Mouse (Mus musculus) embryo, embryonic 10 days (tissue): ENCODE results near the gene Wdr78.

Source experiments
- DNase-seq: peaks from one replicate; pipeline ENCODE4 v3.0.0-alpha.2; 2015; ENCODE audit warnings: low spot score

Wdr78 gene

GRCm38 (mm10) chr4:103114184-103115111 lies at the start of gene Wdr78, which contains the start of gene Mier1:
Wdr78 (minus strand) TSS chr4:103114555.
Mier1 (plus strand) TSS chr4:103114390.
- peak; percentile 96 for DNase-seq

GRCm38 (mm10) chr4:103158781-103159180 lies 44.4 kb upstream of the Wdr78 start:
- no peak for DNase-seq

- no peak for DNase-seq
Measured at GRCm38 (mm10) chr4:103151946-103152345, 37.6 kb upstream of the Wdr78 start.

- DNase-seq, result peak; percentile 85
Measured at GRCm38 (mm10) chr4:103146339-103146738, 32.0 kb upstream of the Wdr78 start.

GRCm38 (mm10) chr4:103136946-103137345 lies 22.6 kb upstream of the Wdr78 start:
- no peak for DNase-seq

DNA sequence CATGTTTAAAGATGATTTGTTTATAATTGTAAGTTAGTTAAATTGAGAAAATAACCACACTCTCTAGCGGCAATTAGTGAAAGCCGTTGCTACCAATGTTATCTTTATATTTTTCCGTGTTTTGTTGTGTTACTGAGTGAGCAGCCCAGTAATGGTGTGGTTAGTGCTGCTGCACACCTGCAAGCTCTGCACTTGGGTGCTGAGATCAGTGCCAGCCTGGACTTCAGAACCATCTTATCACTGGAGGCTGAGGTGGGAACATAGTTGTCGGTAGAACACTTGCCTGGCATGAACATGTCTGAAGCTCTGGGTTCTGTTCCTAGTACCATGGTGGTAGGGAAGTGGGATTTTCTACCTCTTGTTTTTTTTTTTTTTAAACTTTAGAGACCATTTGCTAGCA lies 12.2 kb upstream of the Wdr78 start:
- DNase-seq, result no peak

GRCm38 (mm10) chr4:103123606-103124005 lies 9.3 kb upstream of the Wdr78 start:
- no peak for DNase-seq

DNA sequence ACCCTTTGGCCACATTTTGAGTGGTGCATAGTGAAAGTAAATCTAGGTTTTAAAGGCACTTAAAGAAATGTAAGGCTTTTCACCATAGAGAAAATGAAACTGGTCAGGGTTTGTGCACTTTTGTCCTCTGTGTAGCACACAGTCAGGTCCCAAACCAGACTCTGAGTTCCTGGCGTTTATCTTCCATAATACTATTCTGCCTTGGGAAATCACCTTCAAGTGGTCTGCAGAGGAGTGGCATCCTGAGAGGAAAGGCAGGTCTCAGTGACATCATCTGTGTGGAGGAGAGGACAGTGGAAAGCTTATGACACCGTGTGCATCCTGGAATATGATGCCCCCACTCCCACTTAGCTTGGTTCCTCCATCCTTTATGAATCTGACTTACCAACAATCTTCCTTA lies 8.7 kb upstream of the Wdr78 start:
- no peak for DNase-seq

- DNase-seq, result no peak
Measured at GRCm38 (mm10) chr4:103120874-103121389, 6.6 kb upstream of the Wdr78 start.

- no peak for DNase-seq
Measured at GRCm38 (mm10) chr4:103120395-103120794, 6.0 kb upstream of the Wdr78 start.

- no peak for DNase-seq
Measured at GRCm38 (mm10) chr4:103120028-103120384, 5.7 kb upstream of the Wdr78 start.

DNA sequence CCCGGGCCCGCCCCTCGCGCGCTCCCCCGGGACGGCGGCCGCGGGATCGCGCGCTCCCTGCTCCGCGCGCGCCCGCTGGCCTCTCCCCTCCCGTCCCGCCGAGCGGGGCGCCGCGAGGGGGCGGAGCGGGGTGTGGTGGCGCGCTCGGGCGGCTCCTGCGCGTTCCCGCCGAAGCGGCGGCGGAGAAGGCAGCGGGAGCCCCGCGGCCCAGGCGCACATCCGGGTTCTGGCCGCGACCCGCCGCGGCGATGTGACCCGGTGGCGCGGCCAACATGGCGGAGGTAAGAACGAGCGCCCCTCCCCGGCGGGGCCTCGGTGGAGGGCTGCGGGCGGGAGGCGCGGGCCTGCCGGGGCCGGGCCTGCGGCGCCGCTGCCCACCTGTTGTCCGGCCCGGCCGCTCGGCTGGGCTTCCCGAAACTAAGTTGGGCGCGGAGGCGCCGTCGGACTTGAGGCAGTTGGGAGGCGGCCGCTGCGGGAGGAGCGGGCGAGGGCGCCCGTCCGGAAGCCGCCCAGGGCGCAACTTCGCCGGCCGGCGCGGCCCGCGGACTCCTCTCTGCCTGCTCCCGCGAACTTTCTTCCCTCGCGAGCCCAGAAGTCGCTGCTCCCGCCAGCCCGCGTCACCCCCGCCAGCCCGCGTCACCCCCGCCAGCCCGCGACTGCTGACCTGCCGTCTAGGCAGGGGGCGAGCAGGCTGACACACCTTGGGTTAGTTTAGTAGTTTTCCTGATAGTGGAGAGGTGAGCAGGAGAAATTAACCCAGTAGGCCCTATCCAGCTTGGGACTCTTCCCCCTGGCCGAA lies 5.1 kb upstream of the Wdr78 start:
- DNase-seq, result peak; percentile 76

GRCm38 (mm10) chr4:103118888-103119228 lies 4.5 kb upstream of the Wdr78 start:
- DNase-seq, result no peak

DNA sequence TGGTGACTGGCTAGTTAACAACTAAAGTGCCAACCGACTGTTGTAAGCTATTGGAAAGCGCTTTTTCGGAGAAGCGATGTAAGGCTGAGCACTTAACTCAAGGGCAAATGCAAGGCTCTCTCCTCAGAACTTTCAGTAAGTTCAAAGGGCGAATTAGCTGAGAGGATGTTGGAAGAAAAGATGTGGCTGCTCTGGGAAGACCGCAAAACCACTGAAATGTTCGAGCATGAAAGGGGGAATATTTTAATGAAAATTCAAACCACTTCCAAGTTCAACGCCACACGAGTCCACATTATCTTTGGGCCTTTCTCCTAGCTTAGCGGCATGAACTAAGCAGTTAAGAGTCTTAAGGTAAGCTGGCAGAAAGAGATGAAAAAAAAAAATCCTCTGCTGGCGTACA lies 953 bp downstream of the Wdr78 start:
- peak; percentile 17 for DNase-seq

DNA sequence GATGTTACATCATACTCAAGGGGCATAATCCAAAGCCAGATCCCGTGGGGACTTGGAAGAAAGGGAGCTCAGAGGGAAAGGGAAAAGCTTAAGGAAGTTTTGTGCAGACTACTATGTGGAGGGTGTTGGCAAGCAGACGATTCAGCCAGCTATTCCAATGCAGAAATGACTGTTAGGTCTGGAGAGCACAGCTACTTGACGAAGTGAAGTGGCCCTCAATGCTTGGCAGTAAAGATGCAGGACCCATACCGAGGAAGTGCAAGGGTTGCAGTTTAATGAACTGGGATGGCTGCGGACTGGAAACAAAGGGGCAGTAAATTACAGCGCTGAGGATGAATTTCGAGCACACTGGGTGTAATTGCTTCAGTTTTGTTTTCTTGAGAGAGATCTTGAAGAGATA lies 1.7 kb downstream of the Wdr78 start:
- no peak for DNase-seq

- no peak for DNase-seq
Measured at GRCm38 (mm10) chr4:103098532-103098931, 15.8 kb downstream of the Wdr78 start.

- no peak for DNase-seq
Measured at GRCm38 (mm10) chr4:103095921-103096320, 18.4 kb downstream of the Wdr78 start.

DNA sequence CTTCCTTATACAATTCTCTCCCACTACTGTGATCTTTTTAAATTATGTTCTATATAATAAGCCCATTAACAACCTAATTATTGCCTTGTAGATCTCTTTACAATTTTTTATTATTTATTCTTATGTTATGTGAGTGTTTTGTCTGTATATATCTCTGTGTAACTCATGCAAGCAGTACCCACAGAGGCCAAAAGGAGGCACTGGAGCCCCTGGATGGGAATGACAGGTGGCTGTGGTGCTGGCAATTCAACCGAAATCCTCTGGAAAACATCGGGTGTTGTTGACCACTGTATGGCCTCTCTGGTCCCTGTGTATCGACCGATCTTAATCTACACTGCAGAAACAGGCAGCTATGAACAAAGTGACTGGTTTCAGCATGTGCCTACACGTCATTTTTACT lies 29.1 kb downstream of the Wdr78 start:
- DNase-seq, result no peak

- no peak for DNase-seq
Measured at GRCm38 (mm10) chr4:103070631-103071030, 43.7 kb downstream of the Wdr78 start.

GRCm38 (mm10) chr4:103067906-103068655 lies 46.3 kb downstream of the Wdr78 start:
- DNase-seq, result no peak

DNA sequence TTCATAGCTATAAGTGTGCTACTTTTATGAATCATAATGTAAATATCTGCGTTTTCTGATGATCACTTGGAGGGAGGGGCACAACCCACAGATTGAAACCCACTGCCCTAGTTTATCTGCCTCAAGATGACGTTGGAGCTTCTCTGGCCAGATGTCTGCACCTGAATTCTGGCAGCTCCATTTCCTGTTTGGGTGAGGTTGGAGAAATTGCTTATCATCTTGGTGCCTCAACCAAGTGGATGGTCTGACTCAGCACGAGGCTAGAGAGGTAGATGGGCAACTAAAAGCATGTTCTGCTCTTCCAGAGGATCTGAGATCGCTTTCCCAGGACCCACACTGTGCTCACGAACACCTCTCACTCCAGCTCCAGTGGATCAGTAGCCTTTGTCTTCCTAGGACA lies 49.4 kb downstream of the Wdr78 start:
- DNase-seq, result no peak

DNA sequence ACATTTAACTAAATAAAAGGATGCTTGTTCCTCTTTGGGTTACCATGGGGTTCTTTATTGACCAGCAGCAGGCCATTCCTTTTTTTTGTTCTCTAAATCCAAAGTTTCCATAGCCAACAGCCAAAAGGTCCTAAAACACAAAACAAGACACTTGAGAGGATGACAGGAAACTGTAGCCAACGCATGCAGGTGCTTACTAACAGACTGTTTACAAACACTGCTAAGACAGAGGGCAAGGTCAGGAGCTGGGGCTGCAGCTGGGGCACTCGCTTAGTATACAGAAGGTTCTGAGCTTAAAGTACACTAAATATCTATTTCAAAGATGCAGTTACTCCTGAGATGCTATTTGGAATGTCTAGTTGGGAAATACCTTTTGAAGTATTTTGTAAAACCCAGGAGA lies 49.9 kb downstream of the Wdr78 start:
- no peak for DNase-seq
